Comparison of ENCODE assay signal across 12 mouse cellular contexts in genomic region chr11:42916421-42917181, GRCm38 (mm10).
DNase-seq lines count a peak whose midpoint lies in the region.
"Had no signal": no experiment of that assay in that cellular context is flagged by ENCODE, and none has a peak within 500 bp of the region (broad histone marks: within the 10 kb centered on the region; RNA-seq: fewer than 3 reads in every experiment).

No protein-coding gene starts in this region.

- intact Hi-C loops in left cerebral cortex, postnatal 4 days (cut with DNase I), result no loop called here

- peak; percentile 43 for DNase-seq in left cerebral cortex, postnatal 4 days
- no peak for DNase-seq in left cerebral cortex, adult 8-10 months (ENCODE audit: low spot score in 2 of 2)
- peak; percentile 70 to 72 for DNase-seq in cerebellum, adult 18-20 months
- DNase-seq in cerebellum, adult 9-11 months, result peak; percentile 87
- DNase-seq in cerebellum, postnatal 36 days, result peak; percentile 53 to 78
- no peak for DNase-seq in right cerebral cortex, postnatal 36 days (ENCODE audit: low spot score in 2 of 2)
- DNase-seq in MN1 (ENCODE audit: low spot score), result no peak
- DNase-seq in frontal cortex, postnatal 14 days (ENCODE audit: low spot score in 2 of 2), result no peak
- DNase-seq: adrenal gland, postnatal 10 days; gastrocnemius, adult 2 months; gastrocnemius, postnatal 25 days; kidney, adult 2 months had no signal

Comparison
In these comparisons a context has a peak if more than half of its experiments do, and no peak if none do; other contexts are left out.
1. DNase-seq: peak in left cerebral cortex, postnatal 4 days (single experiment), cerebellum, adult 18-20 months (2 of 2), cerebellum, adult 9-11 months (single experiment) and cerebellum, postnatal 36 days (2 of 2); none in left cerebral cortex, adult 8-10 months (0 of 2), right cerebral cortex, postnatal 36 days (0 of 2), MN1 (single experiment) and frontal cortex, postnatal 14 days (0 of 2).